Mouse (Mus musculus): ENCODE measurements around the gene Trim52.

GRCm38 (mm10) chr14:106072608-106073007 lies 33.4 kb upstream of the Trim52 start:
- no peak for TF ChIP-seq CTCF (IDR thresholded peaks at IDR 0.05; ENCODE audit: extremely low read depth, insufficient read length, insufficient replicate concordance, low read depth, low read length)
- TF ChIP-seq POLR2A (IDR thresholded peaks at IDR 0.05; ENCODE audit: low read depth, low read length) = no peak
